Comparison of ENCODE assay signal across 17 mouse cellular contexts in genomic region chr1:35435721-35436120, GRCm38 (mm10).
A peak's percentile ranks its signal among the peaks of the same experiment; 100 is the strongest.
DNase-seq lines count a peak whose midpoint lies in the region.
"Had no signal": no experiment of that assay in that cellular context is flagged by ENCODE, and none has a peak within 500 bp of the region (broad histone marks: within the 10 kb centered on the region; RNA-seq: fewer than 3 reads in every experiment).

No protein-coding gene starts in this region.

- DNase-seq in layer of hippocampus, adult 9-11 months = peak; percentile 9
- DNase-seq in layer of hippocampus, postnatal 10 days (ENCODE audit: low spot score in 2 of 2) = no peak
- peak; percentile 62 for DNase-seq in R1 (ENCODE audit: low read depth, low spot score)
- DNase-seq in brain, adult 2 months (ENCODE audit: low read depth, low spot score) = peak; percentile 22
- no peak for DNase-seq in testis, postnatal 10 days (ENCODE audit: low spot score)
- no peak for DNase-seq in ovary, postnatal 36 days (ENCODE audit: low spot score)
- DNase-seq: adrenal gland, adult 2 months; adrenal gland, postnatal 14 days; cerebellum, adult 11-12 months; cerebellum, adult 8-10 months; cerebellum, postnatal 10 days; cerebellum, postnatal 36 days; embryo, embryonic 11 days; gastrocnemius, postnatal 25 days; heart, adult 18-20 months; heart, postnatal 10 days; heart, postnatal 36 days had no signal

Comparison
In these comparisons a context has a peak if more than half of its experiments do, and no peak if none do; other contexts are left out.
1. DNase-seq: peak in layer of hippocampus, adult 9-11 months (single experiment), R1 (single experiment) and brain, adult 2 months (single experiment); none in layer of hippocampus, postnatal 10 days (0 of 2), testis, postnatal 10 days (single experiment) and ovary, postnatal 36 days (single experiment).